ENCODE assay signal across 20 mouse cellular contexts in genomic region chr6:57639531-57639930, GRCm38 (mm10). TPM values are rescaled to one million over a fixed set of nuclear protein-coding genes. Genes with fewer than 3 reads are reported as not detected.
A peak's percentile ranks its signal among the peaks of the same experiment; 100 is the strongest.
DNase-seq lines count a peak whose midpoint lies in the region; ATAC-seq and TF ChIP-seq lines count a peak whose summit lies in the region.
"Had no signal": no experiment of that assay in that cellular context is flagged by ENCODE, and none has a peak within 500 bp of the region (broad histone marks: within the 10 kb centered on the region; RNA-seq: fewer than 3 reads in every experiment).

No protein-coding gene starts in this region.

- H3K9me3 ChIP-seq in ES-E14 (ENCODE audit: control insufficient read depth, insufficient read depth, low read depth, low read length), result no peaks in the 10 kb centered on the region
- H3K9me3 ChIP-seq: embryonic facial prominence, embryonic 13.5 days; embryonic facial prominence, embryonic 15.5 days; forebrain, embryonic 13.5 days; forebrain, embryonic 15.5 days had no signal

- no peak overlapping the region for H3K4me3 ChIP-seq in ES-E14 (ENCODE audit: insufficient read depth in 1 of 2, low read depth in 1 of 2, low read length in 2 of 2, poor library complexity in 1 of 2, severe bottlenecking in 1 of 2)
- H3K4me3 ChIP-seq: embryonic facial prominence, embryonic 13.5 days; embryonic facial prominence, embryonic 15.5 days; erythroblast, embryonic 14.5 days; forebrain, embryonic 13.5 days; forebrain, embryonic 15.5 days had no signal

- no peak for ATAC-seq in erythroid progenitor cell, adult 5-6 weeks (replicated peaks; ENCODE audit: low FRiP score, poor library complexity, severe bottlenecking)
- ATAC-seq: forebrain, embryonic 13.5 days; forebrain, embryonic 15.5 days; forebrain, postnatal 0 days had no signal

- H3K36me3 ChIP-seq in ES-E14 (ENCODE audit: control insufficient read depth, insufficient read depth, low read length, poor library complexity, severe bottlenecking), result no peaks in the 10 kb centered on the region
- H3K36me3 ChIP-seq: embryonic facial prominence, embryonic 13.5 days; embryonic facial prominence, embryonic 15.5 days; forebrain, embryonic 15.5 days had no signal

- DNase-seq in ES-E14 (ENCODE audit: low read depth, low spot score), result peak; percentile 27
- DNase-seq in ZHBTc4 (ENCODE audit: low read depth, low spot score), result peak; percentile 37
- DNase-seq in heart, adult 11 months, result no peak
- DNase-seq in kidney, postnatal 25 days, result no peak
- DNase-seq: adrenal gland, adult 2 months; adrenal gland, postnatal 10 days; adrenal gland, postnatal 25 days; cerebellum, adult 18-20 months; cerebellum, adult 8-10 months; cerebellum, adult 9-11 months; cerebellum, postnatal 14 days; cerebellum, postnatal 36 days; embryo, embryonic 11 days; forebrain, postnatal 0 days had no signal

- no peak overlapping the region for H3K9ac ChIP-seq in ES-E14 (ENCODE audit: insufficient read depth, low read depth, low read length, poor library complexity, severe bottlenecking)
- H3K9ac ChIP-seq: embryonic facial prominence, embryonic 13.5 days; embryonic facial prominence, embryonic 15.5 days; forebrain, embryonic 13.5 days; forebrain, embryonic 15.5 days; forebrain, postnatal 0 days had no signal

- H3K4me1 ChIP-seq in ES-E14 (ENCODE audit: control insufficient read depth in 2 of 2, insufficient read depth in 2 of 2, low read length in 2 of 2, poor library complexity in 1 of 2), result no peaks in the 10 kb centered on the region
- H3K4me1 ChIP-seq: forebrain, embryonic 15.5 days had no signal

- in situ Hi-C loops in ES-E14 (cut with MboI; ENCODE audit: low sequenced_read_pairs in 2 of 2, unreplicated experiment in 2 of 2), result no loop called here

- no peak overlapping the region for H3K27ac ChIP-seq in ES-E14 (ENCODE audit: insufficient read depth, low read depth, low read length, poor library complexity, severe bottlenecking)
- H3K27ac ChIP-seq: embryonic facial prominence, embryonic 13.5 days; embryonic facial prominence, embryonic 15.5 days; forebrain, embryonic 13.5 days; forebrain, embryonic 15.5 days had no signal

TF ChIP-seq in ES-E14, 5 proteins besides CTCF, POLR2A, EP300 and RAD21:
- no peak for TF ChIP-seq CHD2 (IDR thresholded peaks at IDR 0.05; ENCODE audit: low read depth, low read length)
- no peak for TF ChIP-seq MAFK (IDR thresholded peaks at IDR 0.05; ENCODE audit: insufficient read depth, low read depth, low read length)
- TF ChIP-seq HCFC1 (IDR thresholded peaks at IDR 0.05; ENCODE audit: borderline replicate concordance, insufficient read depth, low read length), result no peak
- TF ChIP-seq ZC3H11A (IDR thresholded peaks at IDR 0.05; ENCODE audit: borderline replicate concordance, low read depth, low read length), result no peak
- no peak for TF ChIP-seq ZNF384 (IDR thresholded peaks at IDR 0.05; ENCODE audit: low read depth, low read length)

RNA-seq across cellular contexts. Expression of gene Pyurf, which starts 52.3 kb away (rescaled TPM):
- total RNA-seq in ES-E14 (2012; rRNA removed), result 4.0 and 6.0 TPM in 2 replicates
- total RNA-seq in erythroid progenitor cell, adult 5-6 weeks (2015; ENCODE audit: low replicate concordance), result 5.4 and 7.1 TPM in 2 replicates
- 8.4 and 12.8 TPM in 2 replicates for total RNA-seq in erythroid progenitor cell, adult 5-6 weeks (2017; ENCODE audit: low replicate concordance)

RNA-seq across cellular contexts. Expression of gene Herc6, which starts 58.7 kb away (rescaled TPM):
- 0.36 and 0.69 TPM in 2 replicates for total RNA-seq in ES-E14 (2012; rRNA removed)
- total RNA-seq in erythroid progenitor cell, adult 5-6 weeks (2015; ENCODE audit: low replicate concordance), result 31.4 and 47.8 TPM in 2 replicates
- total RNA-seq in erythroid progenitor cell, adult 5-6 weeks (2017; ENCODE audit: low replicate concordance), result 64.6 and 111 TPM in 2 replicates

Comparison
In these comparisons a context has a peak if more than half of its experiments do, and no peak if none do; other contexts are left out.
1. DNase-seq: peak in ES-E14 (single experiment) and ZHBTc4 (single experiment); none in heart, adult 11 months (single experiment) and kidney, postnatal 25 days (0 of 2).
2. RNA of gene Herc6, which starts 58.7 kb away (total RNA-seq): 31.4 to 111 TPM in erythroid progenitor cell, adult 5-6 weeks; 0.36 to 0.69 TPM in ES-E14; every median in the first group is over 10 times any median in the second.